Mouse (Mus musculus): ENCODE measurements around the gene Paxx.

- TF ChIP-seq CTCF (IDR thresholded peaks at IDR 0.05; ENCODE audit: borderline replicate concordance, insufficient read depth, low read depth, low read length), result no peak
- no peak for TF ChIP-seq POLR2A (IDR thresholded peaks at IDR 0.05; ENCODE audit: borderline replicate concordance, insufficient read depth, low read length)
Observed at GRCm38 (mm10) chr2:25432326-25433098, 28.4 kb downstream of the Paxx start.

Data from cerebellum, adult 2 months (tissue).